Mouse (Mus musculus): Measurements from ENCODE around the gene Tbx4. TPM values are rescaled to one million over a fixed set of nuclear protein-coding genes. Genes with fewer than 3 reads are reported as not detected.

Gene Tbx4
- not detected in 2 replicates for polyA plus RNA-seq (2021; fragmentation: Nextera tagmentation)
- long read RNA-seq, experiment 1, result 0 reads
- long read RNA-seq, experiment 2, result 0 reads

DNA sequence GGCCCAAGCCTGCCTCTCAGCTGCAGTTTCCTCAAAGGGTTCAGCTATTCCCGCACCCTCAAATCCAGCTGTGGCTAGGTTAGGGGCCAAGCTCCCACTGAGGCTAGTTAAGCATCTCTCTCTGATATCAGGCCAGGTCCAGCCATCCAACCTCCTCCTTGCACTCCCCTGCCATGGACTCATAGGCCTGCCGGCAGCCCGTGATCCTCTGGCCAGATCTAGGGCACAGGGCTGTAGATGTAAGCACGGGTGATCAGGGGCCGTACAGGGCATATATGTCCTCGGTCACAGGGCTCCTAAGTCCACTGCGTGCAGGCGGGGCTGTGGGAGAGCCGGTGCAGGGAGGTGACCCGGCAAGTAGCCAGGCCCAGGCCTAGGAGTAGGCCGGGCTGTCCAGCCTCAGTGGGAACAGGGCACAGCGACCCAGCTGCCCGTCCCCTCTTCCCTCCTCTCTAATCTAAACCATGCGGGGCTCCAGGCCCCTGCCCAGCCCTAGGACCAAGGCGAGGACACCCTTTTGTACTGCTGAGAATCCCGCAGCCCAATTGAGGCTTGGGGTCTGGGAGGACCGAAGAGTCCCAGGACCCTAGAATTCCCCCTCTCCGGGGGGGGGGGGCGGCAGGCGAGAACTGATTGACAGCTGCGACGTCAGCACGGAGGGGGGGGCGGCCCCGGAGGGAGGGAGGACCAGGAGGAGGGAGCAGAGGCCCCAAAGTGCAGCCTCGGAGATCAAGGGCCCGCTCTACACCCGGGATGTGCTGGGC is at the start of gene Tbx4:
Tbx4 (plus strand) TSS at position 758 of the 764 bp plus-strand sequence.

DNA sequence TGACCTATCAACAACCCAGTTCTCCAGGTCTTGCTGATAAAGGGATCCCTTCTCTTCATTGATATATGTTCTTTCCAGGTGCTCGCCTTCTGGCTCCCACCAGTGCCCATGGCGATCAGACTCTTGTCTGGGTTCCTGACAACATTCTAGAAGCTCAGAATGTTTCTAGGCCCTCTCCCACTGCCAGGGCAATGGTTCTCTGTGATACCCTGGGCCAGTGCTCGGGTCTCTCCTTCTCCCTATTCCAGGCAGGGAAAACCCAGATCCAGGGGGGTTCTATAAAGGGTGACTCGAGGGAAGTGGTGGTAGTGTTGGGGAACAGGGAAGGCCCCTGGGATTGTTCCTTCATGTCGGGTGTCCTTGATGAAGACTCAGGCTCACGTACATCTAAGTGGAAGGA is 36.0 kb upstream of the Tbx4 start, which contains the start of gene Gm11444:
Gm11444 (minus strand) TSS at position 101 of the 400 bp plus-strand sequence.

Other genes starting within 250 kb of the Tbx4 start
- 0.08 and 0.18 TPM in 2 replicates for gene Tbx2, start 53.9 kb upstream of the Tbx4 start, polyA plus RNA-seq (2021; fragmentation: Nextera tagmentation)
- not detected in 2 replicates for gene Gm11444, start 36.1 kb upstream of the Tbx4 start, polyA plus RNA-seq (2021; fragmentation: Nextera tagmentation)

All from layer of hippocampus, adult 6 months (tissue).